Mouse (Mus musculus) MN1 (cell line): ENCODE data around the gene Kmt2d.
A peak's percentile ranks its signal among the peaks of the same experiment; 100 is the strongest.

Source experiments
- DNase-seq: peaks from one replicate; pipeline ENCODE4 v3.0.0-alpha.2; 2016; ENCODE audit warnings: low spot score

The Kmt2d gene

DNA sequence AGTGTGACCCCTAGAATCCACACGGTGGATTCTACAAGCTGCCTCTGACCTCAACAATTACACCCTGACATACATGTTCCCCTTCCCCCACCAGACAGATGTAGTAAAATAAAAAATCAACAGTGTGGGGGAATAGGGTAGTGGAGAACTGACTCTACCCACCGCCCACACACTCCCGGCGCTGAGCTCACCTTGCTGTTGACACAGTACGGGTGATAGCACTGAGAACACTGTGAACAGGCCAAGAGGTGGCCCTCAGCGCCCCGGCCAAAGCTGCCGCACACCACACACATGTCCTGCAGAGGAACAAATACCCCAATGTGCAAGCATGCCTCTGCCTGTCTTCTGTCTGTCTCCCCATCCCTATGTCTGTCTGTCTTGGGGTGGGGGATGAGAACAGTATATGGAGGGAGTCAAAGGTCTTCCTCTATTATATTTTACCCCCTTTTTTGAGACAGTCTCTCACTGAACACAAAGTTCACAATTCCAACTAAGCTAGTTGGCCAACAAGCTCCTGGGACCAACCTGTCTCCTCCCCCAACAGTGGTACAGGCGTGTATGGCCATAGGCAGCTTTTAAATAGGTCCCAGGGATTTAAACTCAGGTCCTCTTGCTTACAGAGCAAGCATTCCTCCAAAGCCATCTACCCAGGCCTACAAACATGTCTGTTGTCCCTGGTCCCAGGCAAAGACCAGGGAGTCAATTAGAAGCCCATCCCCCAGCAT, 11.5 kb downstream of the Kmt2d start:
- no peak for DNase-seq

DNA sequence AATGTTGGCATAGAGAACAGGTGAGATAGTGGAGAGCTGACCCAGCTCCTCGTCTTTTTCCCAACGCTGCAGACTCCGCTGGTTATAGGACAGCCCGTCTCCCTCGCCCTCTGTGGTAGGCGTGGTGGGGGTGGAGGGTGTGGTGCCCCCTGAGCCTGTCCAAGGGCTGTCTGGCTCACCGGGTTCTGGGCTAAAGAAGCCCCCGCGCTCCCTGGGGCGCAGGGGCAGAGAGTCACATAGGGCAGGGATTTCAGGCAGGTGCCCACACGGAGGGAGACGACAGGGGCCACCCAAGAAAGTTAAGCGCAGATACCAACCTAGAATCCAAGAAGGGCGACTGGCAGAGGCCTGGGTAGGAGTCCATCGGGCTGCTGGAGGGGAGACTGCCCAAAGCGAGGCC, 16.8 kb downstream of the Kmt2d start:
- no peak for DNase-seq

DNA sequence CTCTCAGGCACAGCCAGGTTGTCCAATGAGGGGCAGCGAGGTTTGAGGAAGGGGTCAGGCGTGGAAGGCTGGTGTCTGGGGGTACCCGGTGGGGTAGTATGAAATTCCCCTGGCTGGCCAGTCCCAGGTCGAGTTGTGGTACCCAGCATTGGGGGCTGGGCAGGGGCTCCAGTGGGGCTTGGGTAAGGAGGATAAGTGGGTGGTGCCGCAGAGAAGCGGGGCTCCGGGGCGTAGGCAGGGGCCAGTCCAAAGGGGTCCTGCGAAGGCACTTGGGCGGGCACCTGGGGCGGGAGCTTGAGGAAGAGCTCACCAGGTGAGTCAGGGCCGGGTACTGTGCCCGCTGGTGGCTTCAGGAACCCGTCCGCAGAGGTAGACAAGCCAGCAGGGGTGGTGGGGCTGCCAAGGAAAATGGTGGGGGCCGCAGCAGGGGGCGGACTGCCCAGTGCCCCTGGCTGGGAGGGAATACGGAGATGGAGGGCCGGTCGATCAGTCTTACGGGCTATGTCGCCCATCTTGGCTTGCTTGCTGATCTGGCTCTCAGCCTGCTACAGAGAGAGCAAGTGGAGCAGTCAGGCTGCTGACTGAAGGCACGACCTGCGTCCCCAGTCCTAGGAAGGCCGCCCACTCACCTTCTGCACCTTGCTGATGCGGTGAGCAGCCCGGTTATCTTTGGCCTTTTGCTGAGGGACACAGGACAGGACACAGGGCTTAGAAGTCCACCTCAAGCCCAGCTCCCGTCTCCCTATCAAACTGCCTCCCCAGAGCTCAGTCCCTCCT, 17.7 kb downstream of the Kmt2d start:
- no peak for DNase-seq

DNA sequence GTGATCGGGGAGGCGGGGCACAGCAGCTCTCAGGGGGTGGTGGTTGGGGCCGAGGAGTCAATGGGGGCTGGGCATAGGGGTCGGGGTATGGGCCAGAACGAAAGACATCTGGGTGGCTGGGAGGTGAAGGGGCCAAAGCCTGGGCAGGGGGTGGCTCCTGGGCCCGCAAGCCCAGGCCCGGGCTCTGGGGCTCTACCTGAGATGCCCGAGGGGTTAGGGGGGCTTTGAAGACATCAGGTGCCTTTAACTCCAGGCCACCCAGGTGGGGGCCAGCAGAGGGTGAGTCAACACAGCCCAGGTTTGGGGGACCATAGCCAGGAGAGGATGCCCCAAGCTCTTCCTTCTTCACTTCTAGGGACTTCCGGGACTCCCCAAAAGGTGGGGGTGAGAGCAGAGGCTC, 18.3 kb downstream of the Kmt2d start:
- DNase-seq, result no peak

DNA sequence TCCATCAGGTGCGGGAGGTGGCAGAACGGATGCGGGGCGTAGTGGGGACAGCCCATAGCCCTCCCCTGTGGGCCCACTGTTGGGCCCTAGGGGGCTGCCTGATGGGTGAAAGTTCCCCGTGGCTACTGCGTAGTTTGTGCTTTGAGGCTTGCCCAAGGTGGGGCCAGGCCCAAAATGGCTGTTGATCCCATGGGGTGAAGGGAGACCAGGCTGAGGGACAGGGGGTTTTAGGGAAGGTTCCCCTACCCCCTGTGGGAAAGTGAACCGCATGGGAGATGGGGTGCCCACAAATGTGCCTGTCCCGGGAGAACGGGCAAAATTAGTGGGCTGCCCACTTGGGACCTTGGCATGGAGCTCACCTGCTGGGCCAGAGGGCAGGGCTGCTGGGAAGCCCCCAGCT, 18.9 kb downstream of the Kmt2d start:
- no peak for DNase-seq

DNA sequence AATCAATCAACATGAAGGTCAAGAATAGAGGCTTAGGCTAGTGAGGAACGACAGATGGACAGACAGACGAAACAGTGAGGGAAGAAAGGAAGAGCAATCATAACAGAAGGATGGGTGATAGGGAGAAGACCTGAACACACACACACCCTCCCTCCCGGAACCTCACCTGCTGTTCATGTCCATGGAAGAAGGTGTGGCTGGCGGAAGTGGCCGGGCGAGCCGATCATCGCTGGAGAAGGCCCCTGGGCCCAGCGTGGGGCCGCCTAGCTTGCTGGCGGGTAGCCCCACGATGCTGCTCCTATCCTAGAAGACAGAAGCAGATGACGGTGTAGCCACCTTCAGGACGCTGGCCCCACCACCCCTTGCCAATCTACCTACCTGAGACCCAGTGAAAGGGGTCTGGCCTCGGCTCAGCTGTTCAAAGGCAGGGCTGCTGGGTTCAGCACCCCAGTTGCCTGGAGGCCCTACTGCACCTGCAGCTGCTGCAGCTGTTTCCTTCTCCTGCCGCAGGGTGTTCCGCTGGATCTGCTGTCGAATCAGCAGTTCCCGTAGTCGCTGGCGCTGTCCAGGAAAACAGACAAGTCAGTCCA, 19.7 kb downstream of the Kmt2d start:
- DNase-seq, result no peak

DNA sequence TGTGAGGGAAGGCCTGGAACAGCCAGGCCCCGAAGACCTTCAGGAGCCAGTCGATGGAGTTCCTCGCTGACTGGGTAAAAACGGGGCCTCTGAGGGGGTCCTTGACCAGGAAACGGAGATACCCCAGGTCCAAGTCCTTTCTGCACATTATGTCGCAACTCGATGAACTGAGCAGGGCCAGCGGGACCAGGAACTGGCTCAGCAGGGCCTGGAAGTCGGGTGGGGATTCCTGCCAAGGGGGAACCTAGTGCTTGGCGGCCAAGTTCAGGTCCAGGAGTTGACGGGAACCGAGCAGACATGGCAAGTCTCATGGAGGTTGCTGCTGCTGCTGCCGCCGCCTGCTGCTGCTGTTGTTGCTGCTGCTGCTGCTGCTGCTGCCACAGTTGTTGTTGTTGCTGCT, 20.3 kb downstream of the Kmt2d start:
- no peak for DNase-seq

DNA sequence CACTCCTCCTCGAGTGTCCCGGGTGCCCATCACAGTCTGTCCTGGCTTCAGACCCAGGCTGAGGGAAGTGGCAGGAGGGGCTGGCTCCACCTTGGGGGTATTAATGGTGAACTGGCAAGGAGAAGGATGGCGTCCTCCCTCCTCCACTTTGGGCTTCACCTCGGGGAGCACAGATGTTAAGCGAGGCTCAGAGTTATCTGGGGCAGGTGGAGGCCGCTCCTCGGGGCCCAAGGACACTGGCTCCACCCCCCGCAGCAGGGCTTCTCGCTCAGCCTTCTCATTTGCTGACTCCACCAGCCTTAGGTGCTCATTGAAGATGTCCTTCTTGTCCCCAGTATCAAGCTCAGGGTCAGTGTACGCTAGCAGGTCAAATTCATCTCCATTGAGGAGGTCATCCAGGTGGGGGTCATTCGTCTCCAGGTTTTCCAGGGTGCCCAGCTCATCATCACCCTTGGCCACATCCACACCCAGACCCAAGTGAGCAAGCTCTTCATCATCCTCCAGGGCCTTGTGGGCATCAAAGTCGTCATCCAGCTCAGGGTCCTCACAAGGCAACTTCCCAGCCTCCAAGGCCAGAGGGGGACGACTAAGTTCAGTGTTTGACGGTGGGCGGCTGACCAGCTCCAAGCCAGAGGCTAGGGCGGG, 20.9 kb downstream of the Kmt2d start:
- no peak for DNase-seq

DNA sequence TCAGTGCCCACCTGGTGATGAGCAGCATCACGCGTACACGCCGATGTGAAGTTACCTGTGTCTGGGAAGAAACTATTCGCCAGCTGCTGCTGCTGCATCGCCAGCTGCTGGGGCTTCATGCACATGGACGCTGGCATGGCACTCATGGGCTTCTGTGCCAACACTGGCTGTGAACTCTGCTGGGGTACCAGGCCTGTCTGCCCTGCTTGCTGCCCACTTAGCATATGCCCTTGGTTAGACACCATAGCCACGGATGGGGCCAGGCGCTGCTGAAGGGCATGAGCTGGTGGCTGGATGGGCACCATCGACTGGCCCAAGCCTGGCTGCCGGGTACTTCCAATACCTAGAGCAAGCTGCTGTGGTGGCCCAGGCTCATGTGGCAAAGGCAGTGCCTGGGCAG, 21.8 kb downstream of the Kmt2d start:
- DNase-seq, result no peak

DNA sequence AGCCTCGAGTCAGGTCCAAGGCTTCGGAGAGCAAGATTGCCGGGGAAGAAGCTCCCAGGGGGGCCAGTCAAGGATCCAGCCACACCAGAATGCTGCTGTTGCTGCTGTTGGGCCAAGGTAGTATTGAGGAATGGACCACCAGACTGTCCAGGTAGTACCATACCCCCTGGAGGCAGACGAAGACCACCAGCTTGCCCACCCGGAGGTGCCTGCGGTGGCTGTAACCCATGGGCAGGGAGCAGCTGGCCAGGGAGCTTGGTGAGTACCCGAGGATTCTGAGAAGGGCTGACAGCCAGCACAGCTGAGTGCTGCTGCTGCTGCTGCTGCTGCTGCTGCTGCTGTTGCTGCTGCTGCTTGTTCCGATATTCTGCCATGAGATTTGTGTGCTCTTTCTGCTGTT, 24.9 kb downstream of the Kmt2d start:
- DNase-seq, result no peak

DNA sequence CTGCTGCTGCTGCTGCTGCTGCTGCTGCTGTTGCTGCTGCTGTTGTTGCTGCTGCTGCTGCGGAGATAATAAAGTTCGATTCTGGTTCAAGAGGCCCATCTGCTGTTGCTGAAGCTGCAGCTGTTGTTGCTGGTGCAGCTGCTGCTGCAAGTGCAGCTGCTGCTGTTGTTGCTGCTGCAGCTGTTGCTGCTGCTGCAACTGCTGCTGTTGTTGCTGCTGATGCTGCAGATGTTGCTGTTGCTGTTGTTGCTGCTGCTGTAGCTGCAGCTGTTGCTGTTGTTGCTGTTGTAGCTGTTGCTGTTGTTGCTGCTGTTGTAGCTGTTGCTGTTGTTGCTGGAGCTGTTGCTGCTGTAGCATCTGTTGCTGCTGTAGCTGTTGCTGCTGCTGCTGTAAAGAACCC, 25.9 kb downstream of the Kmt2d start:
- DNase-seq, result no peak

DNA sequence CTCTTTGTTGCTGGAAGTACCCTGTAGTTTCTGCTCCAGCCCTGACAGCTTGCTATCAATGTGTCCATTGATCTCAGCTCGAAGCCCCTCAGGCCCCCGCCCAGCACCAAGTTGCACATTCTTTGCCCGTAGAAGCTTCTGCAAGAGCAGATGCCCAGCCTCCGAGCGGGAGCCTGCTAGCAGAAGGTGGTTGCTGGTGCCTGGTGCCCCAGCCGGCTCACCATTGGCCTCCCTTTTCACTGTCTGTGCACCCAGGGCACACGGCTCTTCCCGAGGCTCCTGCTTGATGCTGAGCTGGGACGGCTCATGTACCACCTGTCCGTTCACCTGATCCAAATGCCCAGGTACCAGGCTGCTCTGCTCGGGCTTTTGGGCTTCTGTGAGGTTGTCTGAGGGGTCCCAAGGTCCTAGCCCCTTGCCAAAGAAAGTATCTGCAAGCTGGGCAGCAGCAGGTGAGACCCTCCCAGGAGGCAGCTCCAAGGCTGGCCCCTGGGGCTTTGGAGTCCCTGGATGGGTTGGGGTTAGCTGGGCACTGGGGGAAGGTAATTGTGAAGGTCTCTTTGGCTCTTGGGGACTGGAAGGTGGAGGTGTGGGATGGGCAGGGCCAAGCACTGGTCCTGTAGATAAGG, 27.3 kb downstream of the Kmt2d start:
- DNase-seq, result no peak

DNA sequence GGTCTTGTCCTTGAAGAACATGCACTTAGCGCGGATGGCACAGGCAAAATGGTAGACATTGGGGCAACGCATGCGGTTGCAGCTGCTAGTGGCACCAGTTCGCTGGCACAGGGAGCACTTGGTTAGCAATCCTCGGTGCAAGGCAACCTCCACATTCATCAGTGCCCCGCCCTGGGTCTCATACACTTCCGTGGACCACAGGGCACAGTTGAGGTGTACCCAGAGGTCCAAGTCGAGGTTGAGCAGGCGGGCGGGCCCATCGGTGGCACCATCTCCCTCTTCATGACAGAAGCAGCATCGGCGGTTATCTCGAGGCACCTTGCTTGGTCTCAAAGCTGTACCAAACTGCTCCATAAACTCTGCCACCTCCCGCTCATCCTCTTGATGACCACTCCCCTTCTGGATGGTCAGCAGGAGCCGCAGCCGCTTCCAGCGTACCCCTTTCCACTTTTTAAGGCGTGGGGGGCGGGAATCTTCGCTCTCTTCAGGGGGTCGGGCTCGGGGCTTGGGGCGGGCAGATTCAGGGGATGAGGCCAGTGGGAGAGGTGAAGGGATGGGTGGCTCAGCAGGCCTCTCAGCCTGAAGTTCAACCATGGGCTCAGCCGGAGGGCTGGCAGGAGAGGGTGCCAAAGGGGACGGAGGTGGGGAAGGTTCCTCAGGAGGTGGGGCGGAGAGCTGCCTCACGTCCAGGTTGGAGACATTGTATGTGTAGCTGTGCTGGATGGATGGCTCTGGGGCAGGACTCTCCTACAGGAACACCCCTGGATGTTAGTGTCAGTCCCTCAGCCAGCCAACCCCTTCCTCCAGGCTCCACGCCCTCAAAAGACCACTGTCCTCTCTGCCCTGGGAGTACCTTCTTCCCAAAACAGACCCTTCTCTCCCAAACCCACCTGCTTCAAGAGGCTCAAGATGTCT, 31.1 kb downstream of the Kmt2d start:
- DNase-seq, result no peak

DNA sequence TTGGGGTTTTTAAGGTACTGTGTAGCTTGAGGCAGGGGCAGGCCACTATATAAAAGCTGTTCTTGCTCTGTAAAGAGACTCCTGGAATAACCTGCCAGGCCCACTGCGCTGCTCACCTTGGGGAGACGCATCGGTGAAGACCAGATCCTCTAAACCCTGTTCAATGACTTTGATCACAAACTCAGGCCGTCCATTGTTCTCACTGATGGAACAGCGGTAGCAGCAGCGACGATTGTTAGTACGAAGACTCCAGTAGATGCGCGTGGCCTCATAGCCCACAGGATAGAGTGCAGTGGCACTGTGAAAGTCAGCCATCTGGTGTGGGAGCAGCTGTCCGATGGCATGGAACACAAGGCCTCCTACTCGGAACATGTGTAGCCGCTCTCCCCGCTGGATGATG, 31.8 kb downstream of the Kmt2d start:
- no peak for DNase-seq

DNA sequence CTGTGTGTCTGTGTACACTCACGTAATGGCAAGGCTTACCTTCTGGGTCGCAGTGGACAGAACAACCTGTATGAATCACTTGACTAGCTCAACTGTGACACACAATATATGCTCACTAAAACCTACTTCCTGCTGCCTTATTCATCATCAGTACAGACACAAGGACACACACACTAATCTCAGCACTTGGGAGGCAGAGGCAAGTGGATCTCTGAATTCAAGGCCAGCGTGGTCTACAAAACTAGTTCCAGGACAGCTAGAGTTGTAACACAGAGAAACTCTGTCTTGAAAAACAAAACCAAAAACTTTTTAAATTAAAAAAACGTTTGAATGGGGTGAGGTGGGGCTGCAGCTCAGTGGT, 33.3 kb downstream of the Kmt2d start:
- DNase-seq, result no peak

DNA sequence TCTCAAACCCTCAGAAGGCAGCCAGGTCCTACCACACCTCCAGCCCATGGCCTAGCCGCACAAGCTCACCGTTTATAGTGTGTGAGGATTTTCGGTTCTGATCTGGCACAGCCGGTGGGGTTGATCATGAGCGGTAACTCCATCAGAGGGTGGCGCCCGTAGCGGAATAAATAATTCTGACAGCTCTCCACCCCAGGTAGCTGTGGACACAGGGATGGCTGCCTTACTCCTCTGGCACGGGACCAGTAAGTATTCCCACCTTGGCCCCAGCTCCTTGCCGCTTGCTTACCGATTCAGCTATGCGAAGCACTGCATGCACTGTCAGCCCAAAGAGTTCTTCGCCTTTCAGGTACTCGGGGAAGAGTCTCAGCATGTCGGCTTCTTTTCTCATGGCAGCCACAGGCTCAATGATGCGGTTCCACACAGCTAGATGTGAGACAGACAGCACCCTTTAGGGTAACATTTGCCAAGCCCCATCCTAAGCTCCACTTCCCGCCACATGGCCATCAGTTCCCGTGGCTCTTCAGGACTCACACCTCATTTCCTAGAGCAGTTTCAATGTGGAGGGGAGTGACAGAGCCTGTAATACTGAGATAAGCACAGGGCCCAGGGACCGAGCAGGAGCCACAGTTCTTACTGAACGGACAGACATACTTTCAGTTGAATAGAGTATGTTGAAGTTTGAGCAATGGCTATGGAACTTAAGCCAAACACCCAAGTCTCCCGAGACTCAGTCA, 33.8 kb downstream of the Kmt2d start:
- DNase-seq, result no peak

DNA sequence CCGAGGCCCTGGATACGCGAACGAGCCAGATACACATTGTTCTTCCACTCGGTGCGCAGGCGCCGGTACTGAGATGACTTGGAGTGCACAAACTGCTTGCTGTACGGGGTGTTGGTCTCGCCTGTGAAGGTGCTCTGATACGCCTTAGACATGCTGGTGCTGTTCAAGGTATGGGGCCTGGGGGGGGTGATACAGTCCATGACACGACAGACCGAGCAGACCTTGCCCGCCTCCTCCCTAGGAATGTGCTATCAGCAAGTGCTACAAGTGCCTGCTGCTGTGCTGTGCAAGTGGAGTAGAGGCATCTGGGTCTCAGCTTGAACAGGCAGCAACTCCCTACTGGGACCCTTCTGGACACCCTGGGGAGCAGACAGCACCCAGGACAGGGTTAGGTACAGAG, 35.7 kb downstream of the Kmt2d start:
- no peak for DNase-seq

DNA sequence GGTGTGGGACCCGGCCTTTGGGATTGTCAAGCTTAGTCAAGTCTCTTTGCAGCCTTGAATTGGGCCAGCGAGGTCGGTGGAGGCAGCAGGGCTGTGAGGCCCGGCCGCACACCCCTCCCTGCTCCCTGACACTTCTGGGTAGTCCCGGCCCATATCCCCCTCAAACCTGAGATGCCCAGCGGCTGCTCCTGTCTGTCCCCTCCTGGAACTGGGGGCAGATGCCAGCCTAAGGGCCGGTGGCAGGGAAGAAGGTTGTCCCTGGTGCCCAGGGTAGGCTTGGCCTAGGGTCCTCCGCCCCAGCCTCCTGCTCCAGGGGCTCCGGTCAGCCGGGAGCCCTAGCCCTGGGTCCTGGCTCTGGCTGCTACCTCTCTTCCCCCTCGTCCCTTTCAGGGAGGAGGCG, 36.9 kb downstream of the Kmt2d start:
- no peak for DNase-seq

DNA sequence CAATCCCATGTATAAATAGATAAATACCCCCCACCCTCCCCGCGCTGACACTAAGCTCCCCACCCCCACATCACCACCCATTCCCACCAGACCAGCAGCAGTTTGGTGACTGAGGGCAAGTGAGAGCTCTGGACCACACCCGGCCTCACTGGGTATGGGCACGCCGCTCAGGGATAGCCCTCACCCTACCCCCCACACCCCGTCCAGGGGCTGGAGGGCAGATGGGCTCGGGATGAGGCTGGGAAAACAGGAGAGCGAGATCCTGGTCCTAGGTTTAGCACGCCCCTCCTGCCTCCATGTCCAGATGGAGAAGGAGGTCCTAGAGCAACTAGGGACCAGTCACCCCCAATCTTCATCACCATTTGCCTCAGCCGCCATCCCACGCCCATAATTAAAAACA, 37.7 kb downstream of the Kmt2d start:
- DNase-seq, result no peak

DNA sequence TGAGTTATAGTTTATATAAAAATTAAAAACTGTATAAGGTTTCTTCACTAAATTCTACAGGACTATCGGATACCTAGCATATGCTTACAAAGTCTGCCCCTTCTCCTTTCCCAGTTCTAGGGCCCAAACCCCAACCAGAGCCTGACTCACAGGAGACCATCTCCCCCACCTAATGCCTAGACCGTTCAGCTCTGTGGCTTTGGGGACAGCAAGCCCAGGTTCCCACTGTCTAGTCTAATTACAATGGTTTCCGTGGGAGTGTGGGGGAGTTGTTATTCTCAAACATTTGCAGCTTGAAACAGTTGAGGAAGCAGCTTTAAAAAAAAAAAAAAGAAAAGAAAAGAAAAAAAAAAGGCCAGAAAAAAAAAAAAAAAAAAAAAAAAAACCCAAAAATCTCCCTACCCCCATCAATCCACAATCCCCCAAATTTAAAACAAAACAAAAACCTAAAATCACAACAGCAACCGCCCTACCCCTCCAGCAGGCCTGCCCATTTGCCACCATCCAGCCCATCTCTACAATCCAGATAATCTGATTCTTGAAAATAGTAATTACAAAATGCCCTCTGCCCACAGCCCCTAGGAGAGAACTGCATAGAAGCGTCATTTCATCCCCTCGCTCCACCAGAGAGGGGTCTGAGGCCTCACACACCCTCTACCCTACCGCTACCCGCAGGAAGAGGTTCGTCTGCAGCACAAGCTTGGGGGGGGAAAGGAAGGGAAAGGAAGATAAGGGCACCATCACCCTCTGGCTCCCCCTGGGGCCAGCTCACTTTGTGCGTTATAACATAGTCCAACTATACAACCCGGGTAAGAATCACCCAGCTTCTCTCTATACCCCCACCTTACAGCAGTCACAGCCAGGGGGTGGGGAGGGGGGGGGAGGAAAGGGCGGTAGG, 38.6 kb downstream of the Kmt2d start:
- DNase-seq, result peak; percentile 67
